In the genomic region with DNA sequence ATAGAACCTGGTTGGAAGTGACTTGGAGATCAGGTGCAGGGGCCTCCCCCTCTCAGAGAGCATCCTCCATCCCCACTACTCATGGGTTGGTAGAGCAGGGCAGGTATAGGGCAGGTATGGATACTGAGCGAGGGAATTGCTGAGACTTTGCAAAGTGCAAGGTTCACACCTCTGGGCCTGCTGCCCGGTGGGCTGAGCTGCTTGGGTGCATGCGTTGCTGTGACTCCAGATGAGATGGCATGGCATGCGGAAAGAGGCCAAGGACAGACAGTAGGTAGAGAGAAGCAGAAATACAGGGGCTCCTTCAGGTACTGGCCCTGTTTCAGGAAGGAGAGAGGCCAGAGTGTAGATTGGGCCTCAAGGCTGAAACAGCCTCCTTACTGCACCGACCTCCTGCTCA, we compare ENCODE assay signal across 15 mouse cellular contexts.
"Had no signal": no experiment of that assay in that cellular context is flagged by ENCODE, and none has a peak within 500 bp of the region (broad histone marks: within the 10 kb centered on the region; RNA-seq: fewer than 3 reads in every experiment).

No protein-coding gene starts in this region.

- H3K4me3 ChIP-seq: layer of hippocampus, adult 2 months; limb, embryonic 12.5 days; liver, embryonic 13.5 days; lung, embryonic 15.5 days; megakaryocyte, embryonic 14.5 days; midbrain, embryonic 13.5 days had no signal

- H3K4me2 ChIP-seq: limb, embryonic 12.5 days; liver, embryonic 13.5 days; lung, embryonic 15.5 days; midbrain, embryonic 13.5 days had no signal

- H3K9ac ChIP-seq: limb, embryonic 12.5 days; liver, embryonic 13.5 days; liver, postnatal 0 days; lung, embryonic 15.5 days; midbrain, embryonic 13.5 days had no signal

- H3K27me3 ChIP-seq: limb, embryonic 12.5 days; liver, embryonic 13.5 days; lung, embryonic 15.5 days had no signal

- H3K36me3 ChIP-seq: limb, embryonic 12.5 days; liver, embryonic 13.5 days; lung, embryonic 15.5 days; midbrain, embryonic 13.5 days had no signal

- H3K9me3 ChIP-seq: limb, embryonic 12.5 days; liver, embryonic 13.5 days; lung, embryonic 15.5 days; midbrain, embryonic 13.5 days had no signal

- H3K27ac ChIP-seq: hindbrain, postnatal 0 days; kidney, postnatal 0 days; layer of hippocampus, adult 2 months; limb, embryonic 12.5 days; liver, embryonic 13.5 days; lung, embryonic 15.5 days; macrophage; midbrain, embryonic 13.5 days; stomach, postnatal 0 days had no signal

- ATAC-seq: hindbrain, postnatal 0 days; liver, postnatal 0 days; midbrain, embryonic 13.5 days had no signal

- DNase-seq: liver; liver, embryonic 13.5 days; liver, postnatal 0 days; lung, postnatal 14 days; right cerebral cortex, postnatal 14 days; thymus, postnatal 14 days had no signal
